15 mouse cellular contexts compared by ENCODE assay signal in genomic region chr3:38811635-38812034, GRCm38 (mm10).
DNase-seq lines count a peak whose midpoint lies in the region; TF ChIP-seq lines count a peak whose summit lies in the region.
"Had no signal": no experiment of that assay in that cellular context is flagged by ENCODE, and none has a peak within 500 bp of the region (broad histone marks: within the 10 kb centered on the region; RNA-seq: fewer than 3 reads in every experiment).

No protein-coding gene starts in this region.

- DNase-seq in adrenal gland, postnatal 10 days, result peak; percentile 11
- no peak for DNase-seq in adrenal gland, postnatal 4 days (ENCODE audit: low spot score in 2 of 2)
- DNase-seq in layer of hippocampus, adult 2 months (ENCODE audit: low spot score in 2 of 2), result no peak
- no peak for DNase-seq in layer of hippocampus, adult 9-10 months (ENCODE audit: low spot score)
- no peak for DNase-seq in testis, postnatal 14 days (ENCODE audit: low spot score)
- DNase-seq in right cerebral cortex, postnatal 36 days (ENCODE audit: low spot score in 2 of 2), result no peak
- no peak for DNase-seq in embryo, embryonic 9.5 days (ENCODE audit: extremely low spot score)
- DNase-seq: cerebellum, adult 2 months; gastrocnemius, postnatal 14 days; kidney, postnatal 36 days; lung, postnatal 4 days had no signal

- no peaks in the 10 kb centered on the region for H3K27me3 ChIP-seq in testis, adult 2 months (ENCODE audit: control insufficient read depth, insufficient read depth, low read length)
- H3K27me3 ChIP-seq: heart, embryonic 13.5 days; limb, embryonic 13.5 days; neural tube, embryonic 13.5 days had no signal

- H3K27ac ChIP-seq in layer of hippocampus, adult 2 months, result no peak overlapping the region
- H3K27ac ChIP-seq in testis, adult 2 months (ENCODE audit: control insufficient read depth, insufficient read depth, low read depth, low read length), result no peak overlapping the region
- H3K27ac ChIP-seq: heart, embryonic 13.5 days; limb, embryonic 13.5 days; neural tube, embryonic 13.5 days had no signal

- TF ChIP-seq POLR2A in testis, adult 2 months (IDR thresholded peaks at IDR 0.05; ENCODE audit: control insufficient read depth, low read depth, low read length), result no peak

- H3K4me3 ChIP-seq in layer of hippocampus, adult 2 months, result no peak overlapping the region
- no peak overlapping the region for H3K4me3 ChIP-seq in testis, adult 2 months (ENCODE audit: control insufficient read depth, low read depth, low read length)
- H3K4me3 ChIP-seq: heart, embryonic 13.5 days; limb, embryonic 13.5 days; neural tube, embryonic 13.5 days had no signal

- TF ChIP-seq CTCF in layer of hippocampus, adult 2 months (conservative IDR thresholded peaks at IDR 0.05), result peak; percentile 48
- TF ChIP-seq CTCF in testis, adult 2 months (IDR thresholded peaks at IDR 0.05; ENCODE audit: control insufficient read depth, insufficient read depth, insufficient replicate concordance, low read depth, low read length), result peak; percentile 60; the same call in 1 of the 2 replicates

- H3K36me3 ChIP-seq in testis, adult 2 months (ENCODE audit: control insufficient read depth, insufficient read depth, low read length), result no peaks in the 10 kb centered on the region
- H3K36me3 ChIP-seq: heart, embryonic 13.5 days; limb, embryonic 13.5 days; neural tube, embryonic 13.5 days had no signal

- no peaks in the 10 kb centered on the region for H3K4me1 ChIP-seq in testis, adult 2 months (ENCODE audit: control insufficient read depth, insufficient read depth, low read length)
- H3K4me1 ChIP-seq: heart, embryonic 13.5 days; neural tube, embryonic 13.5 days had no signal
